Mouse (Mus musculus) hindbrain, embryonic 12.5 days (tissue): ENCODE data around the gene Hmga1b. TPM values are rescaled to one million over a fixed set of nuclear protein-coding genes. Genes with fewer than 3 reads are reported as not detected.
"Not testable (repeated sequence)": the region's sequence is repeated elsewhere in the genome, so short reads cannot be mapped to it uniquely, and the experiment has no call there.

Experiments used
- ATAC-seq: fragments of 200-750 bp; cut with Nextera tagmentation; 2 replicates; pipeline ENCODE4 v1.8.0; 2017; ENCODE audit warnings: moderate TSS enrichment; ENCODE audit not compliant: low FRiP score
- H3K27ac ChIP-seq: fragments of 300-500 bp; sonication (generic); 2 replicates; pipeline ENCODE4 v1.5.1; 2016; ENCODE audit warnings: mild to moderate bottlenecking
- H3K27me3 ChIP-seq: fragments of 300-500 bp; sonication (generic); 2 replicates; pipeline ENCODE4 v1.6.1; 2016; ENCODE audit warnings: mild to moderate bottlenecking
- H3K36me3 ChIP-seq: fragments of 300-500 bp; sonication (generic); 2 replicates; pipeline ENCODE4 v1.6.1; 2016; ENCODE audit warnings: mild to moderate bottlenecking
- H3K4me1 ChIP-seq: fragments of 300-500 bp; sonication (generic); 2 replicates; pipeline ENCODE4 v1.6.1; 2016
- H3K4me2 ChIP-seq: fragments of 300-500 bp; sonication (generic); replicated peaks from 2 replicates; pipeline ENCODE4 v1.6.1; 2016; ENCODE audit warnings: mild to moderate bottlenecking
- H3K4me3 ChIP-seq: fragments of 300-500 bp; sonication (generic); 2 replicates; pipeline ENCODE4 v1.5.1; 2016; ENCODE audit warnings: mild to moderate bottlenecking
- H3K9ac ChIP-seq: fragments of 300-500 bp; sonication (generic); 2 replicates; pipeline ENCODE4 v1.6.1; 2016; ENCODE audit warnings: mild to moderate bottlenecking, moderate library complexity
- H3K9me3 ChIP-seq: fragments of 300-500 bp; sonication (generic); replicated peaks from 2 replicates; pipeline ENCODE4 v1.6.1; 2016; ENCODE audit warnings: mild to moderate bottlenecking
- WGBS: fragments of 180-500 bp; shearing (Covaris S2); methylation state at CpG from one replicate; pipeline ENCODE4 v1.1.7; 2016; 5-methylcytosine and 5-hydroxymethylcytosine counted together
- polyA plus RNA-seq: library from polyadenylated mRNA; unstranded; fragments of >200 nt; fragmentation: Nextera tagmentation; extraction: Ambion mirVana; gene quantifications from 2 replicates; pipeline ENCODE4 v1.2.1, GENCODE M21; 2016

Hmga1b gene
- polyA plus RNA-seq, 1 experiment from 2014 or later = 4.0 TPM

DNA sequence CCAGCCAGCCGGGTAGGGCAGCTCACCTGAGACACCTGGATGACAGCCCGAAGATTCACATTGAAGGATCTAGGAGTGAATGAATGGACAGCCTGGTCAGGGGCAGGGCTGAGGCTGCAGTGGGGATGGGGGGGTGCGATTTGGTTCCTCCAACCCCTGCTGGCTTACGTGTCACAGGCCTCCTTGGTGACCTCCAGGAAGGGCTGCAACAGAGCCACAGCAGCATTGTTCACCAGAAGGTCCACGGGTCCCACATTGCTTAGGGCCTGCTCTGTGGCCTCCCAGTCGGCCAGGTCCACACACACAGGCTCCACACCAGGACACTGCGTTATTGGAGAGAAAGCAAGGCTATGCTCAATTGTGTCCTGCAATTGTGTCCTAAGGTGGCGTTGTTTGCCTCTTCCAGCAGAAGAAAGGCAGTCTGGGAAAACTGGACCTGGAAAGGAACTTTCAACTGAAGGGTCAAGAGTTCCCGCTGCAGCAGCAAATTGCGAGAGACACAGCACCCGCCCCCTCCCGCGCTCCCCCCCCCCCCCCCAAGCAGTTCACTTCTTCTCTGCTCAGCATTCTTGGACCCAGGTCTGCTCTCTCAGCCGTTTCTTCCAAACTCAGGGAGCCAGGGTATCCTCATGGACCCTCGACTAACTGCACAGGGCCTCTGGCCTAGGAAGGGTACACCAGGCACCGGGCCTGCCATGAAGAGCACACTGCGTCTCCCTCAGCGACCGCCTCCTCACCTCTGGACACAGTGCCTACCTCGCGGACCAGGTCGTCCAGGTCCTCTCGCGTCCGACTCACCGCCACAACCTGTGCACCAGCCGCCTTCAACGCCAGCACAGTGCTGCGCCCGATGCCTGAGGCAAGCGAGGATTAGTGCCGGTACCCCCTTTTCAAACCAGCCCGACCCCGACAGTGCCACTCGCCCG is 36.1 kb upstream of the Hmga1b start:
- H3K36me3 ChIP-seq = no peaks in the 10 kb centered on the region
- ATAC-seq = peak; percentile 27
- WGBS = 20% methylated on average over 32 of the region's 36 CpGs
- H3K4me1 ChIP-seq = peaks cover 20% of the 10 kb centered on the region
- H3K9me3 ChIP-seq = no peaks in the 10 kb centered on the region
- peak overlapping the region; percentile 56 for H3K4me3 ChIP-seq
- H3K4me2 ChIP-seq = peak overlapping the region; percentile 90
- H3K9ac ChIP-seq = peak overlapping the region; percentile 69
- H3K27me3 ChIP-seq = peaks cover 43% of the 10 kb centered on the region
- no peak overlapping the region for H3K27ac ChIP-seq

DNA sequence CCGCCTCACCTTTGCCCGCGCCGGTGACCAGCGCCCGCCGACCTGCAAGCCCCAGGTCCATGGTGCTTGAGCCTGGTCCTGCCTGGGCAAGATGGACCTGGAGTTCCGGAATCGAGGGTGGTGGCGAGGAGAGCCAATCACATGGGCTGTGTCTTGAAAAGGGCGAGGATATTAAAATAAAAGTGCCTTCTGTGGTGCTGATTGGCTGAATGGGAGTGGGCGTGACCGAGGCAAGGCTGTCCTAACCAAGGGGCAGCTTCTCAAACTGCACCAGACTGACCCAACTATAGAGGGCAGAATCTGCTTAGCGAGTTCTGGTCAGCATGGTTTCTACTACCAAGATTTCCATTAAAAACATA is 35.4 kb upstream of the Hmga1b start, which contains the start of gene Dcxr:
Gene Dcxr, minus strand, starts transcription at position 113 of the 359 bp plus-strand sequence.
- Histone ChIP-seq H3K4me1 (peaks cover 15% of the 10 kb centered on the region), H3K9ac (peak within 1 kb of the TSS; percentile 69), H3K4me3 (peak within 1 kb of the TSS; percentile 56), H3K4me2 (peak within 1 kb of the TSS; percentile 90), H3K36me3 (no peaks in the 10 kb centered on the region), H3K9me3 (no peaks in the 10 kb centered on the region), H3K27ac (no peak within 1 kb of the TSS), H3K27me3 (peaks cover 38% of the 10 kb centered on the region)
- ATAC-seq = peak; percentile 78
- 1% methylated on average over 14 of the region's 14 CpGs for WGBS

GRCm38 (mm10) chr11:120727564-120727963 is 35.0 kb upstream of the Hmga1b start:
- peaks cover 13% of the 10 kb centered on the region for H3K4me1 ChIP-seq
- H3K36me3 ChIP-seq = no peaks in the 10 kb centered on the region
- peaks cover 34% of the 10 kb centered on the region for H3K27me3 ChIP-seq
- H3K9me3 ChIP-seq = no peaks in the 10 kb centered on the region
- H3K27ac ChIP-seq = no peak overlapping the region
- WGBS = 64% methylated on average over 12 of the region's 12 CpGs
- peak overlapping the region; percentile 90 for H3K4me2 ChIP-seq
- no peak overlapping the region for H3K4me3 ChIP-seq
- ATAC-seq = no peak
- no peak overlapping the region for H3K9ac ChIP-seq

DNA sequence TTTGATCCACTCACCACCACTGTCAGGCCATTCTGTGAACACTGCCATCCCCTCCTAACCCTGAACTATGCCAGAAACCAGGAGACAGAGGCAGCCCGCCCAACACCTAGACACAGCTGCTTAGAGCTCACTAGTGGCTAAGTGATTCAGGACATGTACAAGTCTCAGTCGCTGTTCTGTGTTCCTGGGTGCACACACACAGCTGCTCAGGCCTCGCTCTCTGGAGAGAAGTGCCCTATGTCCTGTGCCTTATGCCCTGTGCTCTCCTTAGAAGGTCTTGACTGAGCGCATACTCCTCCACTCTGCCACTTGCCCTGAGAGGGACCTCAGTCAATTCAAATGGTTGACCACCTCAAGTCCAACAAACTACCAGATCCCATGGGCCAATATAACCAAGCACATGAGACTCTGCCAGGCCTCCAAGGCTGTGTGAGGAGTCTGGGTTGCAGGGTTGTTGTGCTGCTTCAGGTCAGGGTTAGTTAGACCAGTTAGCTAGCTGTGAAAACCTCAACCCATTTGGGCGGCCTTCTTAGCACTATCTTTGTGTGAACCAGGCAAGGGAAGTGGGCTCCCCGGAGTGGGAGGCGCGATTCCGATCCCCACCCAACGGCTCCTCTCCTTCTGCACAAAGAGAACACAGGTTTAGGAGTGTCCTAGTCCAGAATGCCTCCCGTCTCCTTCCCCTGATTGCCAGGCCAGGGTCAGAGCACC is 33.9 kb upstream of the Hmga1b start:
- ATAC-seq = no peak
- no peak overlapping the region for H3K27ac ChIP-seq

DNA sequence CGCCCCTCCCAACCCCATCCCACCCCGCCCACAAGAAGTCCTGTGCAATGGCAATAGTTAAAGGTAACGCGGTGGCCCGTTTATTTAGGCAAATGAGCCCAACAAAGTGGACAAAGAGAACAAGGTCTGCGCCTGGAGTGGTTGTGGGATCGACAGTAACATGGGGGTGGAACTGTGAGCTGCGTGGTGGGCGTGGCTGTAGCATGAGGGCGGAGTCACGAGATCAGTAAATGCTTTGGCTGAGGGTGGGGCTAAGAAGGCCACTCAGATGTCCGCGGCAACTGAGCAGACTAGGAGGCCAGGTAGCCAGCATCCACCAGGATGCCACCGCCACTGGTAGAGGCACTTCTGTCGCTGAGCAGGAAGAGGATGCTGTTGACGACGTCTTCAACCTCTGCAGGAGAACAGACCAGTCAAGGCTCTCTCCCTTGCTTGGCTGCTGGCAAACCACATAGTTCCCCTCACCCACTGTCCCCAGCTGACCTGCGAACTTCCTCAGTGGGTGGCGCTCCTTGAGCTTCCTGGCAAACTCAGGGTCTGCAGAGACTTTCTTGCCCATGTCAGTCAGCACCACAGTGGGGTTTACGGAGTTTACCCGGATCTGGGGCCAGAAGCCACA is 33.1 kb upstream of the Hmga1b start:
- peaks cover 30% of the 10 kb centered on the region for H3K27me3 ChIP-seq
- H3K9me3 ChIP-seq, H3K36me3 ChIP-seq, H3K9ac ChIP-seq, H3K27ac ChIP-seq, ATAC-seq, H3K4me3 ChIP-seq: not testable (repeated sequence)
- 3% methylated on average over 18 of the region's 21 CpGs for WGBS
- H3K4me2 ChIP-seq = peak overlapping the region; percentile 36
- H3K4me1 ChIP-seq = peaks cover 13% of the 10 kb centered on the region

More for the DNA sequence above, 33.9 kb upstream of the Hmga1b start:
- Histone ChIP-seq H3K9me3 (no peaks in the 10 kb centered on the region), H3K4me1 (peaks cover 13% of the 10 kb centered on the region), H3K4me3 (no peak overlapping the region), H3K9ac (no peak overlapping the region), H3K4me2 (no peak overlapping the region), H3K27me3 (peaks cover 30% of the 10 kb centered on the region), H3K36me3 (no peaks in the 10 kb centered on the region)
- 66% methylated on average over 11 of the region's 11 CpGs for WGBS

DNA sequence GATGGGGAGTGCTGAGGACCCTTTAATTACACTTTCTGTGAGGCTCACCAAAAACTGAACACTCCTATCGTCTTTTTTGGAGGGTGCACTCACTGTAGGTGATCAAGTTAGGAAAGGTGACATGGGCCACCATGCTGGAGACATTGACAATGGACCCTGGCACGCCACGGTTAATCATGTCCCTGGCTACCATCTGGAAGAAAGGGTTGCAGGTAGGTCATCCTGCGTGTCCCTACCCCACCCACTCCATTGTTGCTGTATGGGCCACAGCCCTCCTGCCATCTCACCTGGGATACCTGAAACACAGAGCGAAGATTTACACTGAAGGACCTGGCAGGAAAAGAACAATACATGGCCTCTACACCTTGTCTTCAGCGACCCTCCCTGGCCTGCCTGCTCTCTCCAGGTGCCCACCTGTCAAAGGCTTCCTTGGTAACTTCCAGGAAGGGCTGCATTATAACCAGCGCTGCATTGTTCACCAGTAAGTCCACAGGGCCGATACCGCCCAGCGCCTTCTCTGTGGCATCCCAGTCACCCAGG is 32.2 kb upstream of the Hmga1b start:
- H3K27ac ChIP-seq = no peak overlapping the region
- peaks cover 30% of the 10 kb centered on the region for H3K27me3 ChIP-seq
- H3K4me3 ChIP-seq = no peak overlapping the region
- WGBS = 89% methylated on average over 10 of the region's 10 CpGs
- H3K4me1 ChIP-seq = peaks cover 13% of the 10 kb centered on the region
- no peaks in the 10 kb centered on the region for H3K36me3 ChIP-seq
- no peaks in the 10 kb centered on the region for H3K9me3 ChIP-seq
- no peak overlapping the region for H3K9ac ChIP-seq
- no peak for ATAC-seq
- no peak overlapping the region for H3K4me2 ChIP-seq

DNA sequence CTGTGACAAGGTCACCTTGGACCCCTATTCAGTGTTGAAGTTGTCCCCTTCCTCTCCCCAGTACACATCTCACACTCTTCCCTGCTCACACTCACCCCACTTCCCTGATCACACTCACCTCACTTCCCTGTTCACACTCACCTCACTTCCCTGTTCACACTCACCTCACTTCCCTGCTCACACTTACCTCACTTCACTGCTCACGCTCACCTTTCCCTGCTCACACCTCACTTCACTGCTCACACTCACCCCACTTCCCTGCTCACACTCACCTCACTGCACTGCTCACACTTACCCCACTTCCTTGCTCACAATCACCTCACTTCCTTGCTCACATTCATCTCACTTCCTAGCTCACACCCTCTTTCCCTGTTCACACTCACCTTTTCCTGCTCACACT is 31.2 kb upstream of the Hmga1b start:
- no peaks in the 10 kb centered on the region for H3K36me3 ChIP-seq
- H3K27ac ChIP-seq = no peak overlapping the region
- H3K4me1 ChIP-seq = peaks cover 11% of the 10 kb centered on the region
- no peak overlapping the region for H3K9ac ChIP-seq
- no peak for ATAC-seq
- no peak overlapping the region for H3K4me2 ChIP-seq
- no peak overlapping the region for H3K4me3 ChIP-seq
- H3K27me3 ChIP-seq = peaks cover 27% of the 10 kb centered on the region
- H3K9me3 ChIP-seq = no peaks in the 10 kb centered on the region
- 100% methylated on average over 1 of the region's 1 CpGs for WGBS

GRCm38 (mm10) chr11:120731858-120732680 is 30.5 kb upstream of the Hmga1b start, which contains the start of gene Cbr2:
Gene Cbr2 (minus strand): TSS chr11:120732114.
- no peaks in the 10 kb centered on the region for H3K9me3 ChIP-seq
- H3K4me3 ChIP-seq = no peak within 1 kb of the TSS
- H3K27ac ChIP-seq = no peak within 1 kb of the TSS
- 78% methylated on average over 12 of the region's 12 CpGs for WGBS
- no peak within 1 kb of the TSS for H3K4me2 ChIP-seq
- no peak within 1 kb of the TSS for H3K9ac ChIP-seq
- ATAC-seq = no peak
- peaks cover 5% of the 10 kb centered on the region; the same call in 1 of the 2 replicates for H3K4me1 ChIP-seq
- H3K36me3 ChIP-seq = no peaks in the 10 kb centered on the region
- H3K27me3 ChIP-seq = peaks cover 27% of the 10 kb centered on the region

DNA sequence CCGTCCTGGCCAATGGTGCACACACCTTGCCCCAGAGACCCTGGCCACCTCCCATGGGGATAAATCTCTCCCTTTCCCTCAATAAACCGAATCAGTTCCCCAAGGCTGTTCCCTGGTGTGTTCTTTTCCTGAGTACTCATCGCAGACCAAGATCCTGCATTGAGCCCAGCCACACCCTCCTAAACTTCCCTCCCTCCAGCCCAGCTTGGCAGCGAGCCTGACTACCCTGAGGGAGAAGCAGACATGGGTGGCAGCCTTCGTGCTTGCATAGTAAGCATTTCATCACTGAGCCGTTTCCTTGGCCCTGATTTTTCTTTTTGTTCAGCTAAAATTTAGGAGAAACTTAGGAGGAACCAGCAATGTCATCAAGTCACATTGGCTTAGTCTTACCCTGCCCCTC is 29.1 kb upstream of the Hmga1b start:
- Histone ChIP-seq H3K4me3 (no peak overlapping the region), H3K4me2 (no peak overlapping the region), H3K36me3 (no peaks in the 10 kb centered on the region), H3K4me1 (0 out of 2 replicates have a peak, but pooled peaks cover 5% of the 10 kb centered on the region), H3K27ac (no peak overlapping the region), H3K27me3 (peaks cover 22% of the 10 kb centered on the region), H3K9ac (no peak overlapping the region), H3K9me3 (no peaks in the 10 kb centered on the region)
- WGBS = 67% methylated on average over 6 of the region's 6 CpGs
- no peak for ATAC-seq

DNA sequence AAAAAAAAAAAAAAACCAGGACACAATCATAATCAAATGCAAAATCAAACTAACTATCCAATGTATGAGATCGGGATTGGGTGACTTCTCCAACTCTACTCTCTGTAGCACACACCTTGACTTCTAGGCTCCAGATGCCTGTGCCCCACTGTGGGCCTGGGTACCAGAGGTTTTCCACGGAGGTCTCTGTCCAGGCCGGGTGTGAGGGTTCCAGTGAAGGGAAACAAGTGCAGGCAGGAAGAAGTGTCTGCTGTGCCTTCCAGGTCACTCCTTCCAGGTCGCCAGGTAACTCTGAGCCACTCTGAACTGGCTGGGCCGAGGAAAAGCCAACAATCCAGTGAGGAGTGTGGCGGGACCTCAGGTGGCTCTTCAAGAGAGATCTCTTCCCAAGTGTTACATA is 26.2 kb upstream of the Hmga1b start:
- Histone ChIP-seq H3K4me3 (no peak overlapping the region), H3K4me1 (no peaks in the 10 kb centered on the region), H3K4me2 (no peak overlapping the region), H3K27ac (no peak overlapping the region), H3K9ac (no peak overlapping the region), H3K27me3 (peaks cover 5% of the 10 kb centered on the region), H3K36me3 (no peaks in the 10 kb centered on the region), H3K9me3 (no peaks in the 10 kb centered on the region)
- 75% methylated on average over 6 of the region's 6 CpGs for WGBS
- no peak for ATAC-seq

- no peak overlapping the region for H3K27ac ChIP-seq
- no peak overlapping the region for H3K4me2 ChIP-seq
- no peaks in the 10 kb centered on the region for H3K36me3 ChIP-seq
- H3K9me3 ChIP-seq = no peaks in the 10 kb centered on the region
- 90% methylated on average over 5 of the region's 5 CpGs for WGBS
- H3K4me3 ChIP-seq = no peak overlapping the region
- no peak for ATAC-seq
- H3K9ac ChIP-seq = no peak overlapping the region
- H3K4me1 ChIP-seq = no peaks in the 10 kb centered on the region
- 0 out of 2 replicates have a peak, but pooled peaks cover 3% of the 10 kb centered on the region for H3K27me3 ChIP-seq
These were observed 21.6 kb upstream of the Hmga1b start for GRCm38 (mm10) chr11:120740981-120741380.
